Mouse (Mus musculus) midbrain, embryonic 12.5 days (tissue): ENCODE data around the gene Gtpbp10. TPM values are rescaled to one million over a fixed set of nuclear protein-coding genes. Genes with fewer than 3 reads are reported as not detected.

Experiments used
- ATAC-seq: fragments of 200-750 bp; cut with Nextera tagmentation; 2 replicates; pipeline ENCODE4 v1.8.0; 2017; ENCODE audit warnings: low read depth, moderate TSS enrichment, moderate library complexity; ENCODE audit not compliant: low FRiP score
- H3K27ac ChIP-seq: fragments of 300-500 bp; sonication (generic); replicated peaks from 2 replicates; pipeline ENCODE4 v1.5.1; 2016; ENCODE audit warnings: mild to moderate bottlenecking
- H3K27me3 ChIP-seq: fragments of 300-500 bp; sonication (generic); 2 replicates; pipeline ENCODE4 v1.6.1; 2016; ENCODE audit warnings: mild to moderate bottlenecking
- H3K36me3 ChIP-seq: fragments of 300-500 bp; sonication (generic); 2 replicates; pipeline ENCODE4 v1.6.1; 2016
- H3K4me1 ChIP-seq: fragments of 300-500 bp; sonication (generic); 2 replicates; pipeline ENCODE4 v1.6.1; 2016
- H3K4me2 ChIP-seq: fragments of 300-500 bp; sonication (generic); replicated peaks from 2 replicates; pipeline ENCODE4 v1.6.1; 2016; ENCODE audit warnings: mild to moderate bottlenecking, moderate library complexity
- H3K4me3 ChIP-seq: fragments of 300-500 bp; sonication (generic); 2 replicates; pipeline ENCODE4 v1.5.1; 2016; ENCODE audit warnings: mild to moderate bottlenecking
- H3K9ac ChIP-seq: fragments of 300-500 bp; sonication (generic); replicated peaks from 2 replicates; pipeline ENCODE4 v1.6.1; 2016; ENCODE audit warnings: mild to moderate bottlenecking, moderate library complexity
- H3K9me3 ChIP-seq: fragments of 300-500 bp; sonication (generic); 2 replicates; pipeline ENCODE4 v1.6.1; 2016; ENCODE audit warnings: mild to moderate bottlenecking
- WGBS: fragments of 180-500 bp; shearing (Covaris S2); methylation state at CpG from one replicate; pipeline ENCODE4 v1.1.7; 2016; 5-methylcytosine and 5-hydroxymethylcytosine counted together
- polyA plus RNA-seq: library from polyadenylated mRNA; unstranded; fragments of >200 nt; fragmentation: Nextera tagmentation; extraction: Ambion mirVana; gene quantifications from 2 replicates; pipeline ENCODE4 v1.2.1, GENCODE M21; 2016

The Gtpbp10 gene
- 33.2 and 33.6 TPM in 2 replicates for polyA plus RNA-seq

- Histone ChIP-seq H3K4me3 (peak within 1 kb of the TSS; percentile 76), H3K4me1 (peaks cover 12% of the 10 kb centered on the region), H3K4me2 (peak within 1 kb of the TSS; percentile 61), H3K27me3 (peaks cover 6% of the 10 kb centered on the region; the same call in 1 of the 2 replicates), H3K27ac (peak within 1 kb of the TSS; percentile 70), H3K36me3 (peaks cover 6% of the 10 kb centered on the region), H3K9me3 (no peaks in the 10 kb centered on the region), H3K9ac (peak within 1 kb of the TSS; percentile 76)
- under 1% methylated on average over 43 of the region's 43 CpGs for WGBS
- peak; percentile 99 for ATAC-seq
These were observed at the start of gene Gtpbp10 for GRCm38 (mm10) chr5:5559079-5559740. Gene Gtpbp10 (minus strand): TSS chr5:5559538.

GRCm38 (mm10) chr5:5587686-5588085 is 28.3 kb upstream of the Gtpbp10 start:
- no peak overlapping the region for H3K27ac ChIP-seq
- no peak overlapping the region for H3K4me3 ChIP-seq
- no peak overlapping the region for H3K4me2 ChIP-seq
- H3K9ac ChIP-seq: no peak overlapping the region
- no peaks in the 10 kb centered on the region for H3K4me1 ChIP-seq
- no peaks in the 10 kb centered on the region for H3K9me3 ChIP-seq
- no peak for ATAC-seq
- no peaks in the 10 kb centered on the region for H3K27me3 ChIP-seq
- 84% methylated on average over 3 of the region's 3 CpGs for WGBS
- H3K36me3 ChIP-seq: no peaks in the 10 kb centered on the region

GRCm38 (mm10) chr5:5573749-5574317 is 14.5 kb upstream of the Gtpbp10 start, which contains the start of gene Gm8773:
Gene Gm8773 (plus strand): TSS chr5:5573799.
- H3K27me3 ChIP-seq: peaks cover 10% of the 10 kb centered on the region
- no peak within 1 kb of the TSS for H3K27ac ChIP-seq
- ATAC-seq: peak; percentile 93
- peak within 1 kb of the TSS; percentile 72 for H3K4me2 ChIP-seq
- H3K36me3 ChIP-seq: no peaks in the 10 kb centered on the region
- H3K9me3 ChIP-seq: no peaks in the 10 kb centered on the region
- H3K9ac ChIP-seq: peak within 1 kb of the TSS; percentile 74
- H3K4me3 ChIP-seq: peak within 1 kb of the TSS; percentile 50
- WGBS: 1% methylated on average over 24 of the region's 24 CpGs
- no peaks in the 10 kb centered on the region for H3K4me1 ChIP-seq

DNA sequence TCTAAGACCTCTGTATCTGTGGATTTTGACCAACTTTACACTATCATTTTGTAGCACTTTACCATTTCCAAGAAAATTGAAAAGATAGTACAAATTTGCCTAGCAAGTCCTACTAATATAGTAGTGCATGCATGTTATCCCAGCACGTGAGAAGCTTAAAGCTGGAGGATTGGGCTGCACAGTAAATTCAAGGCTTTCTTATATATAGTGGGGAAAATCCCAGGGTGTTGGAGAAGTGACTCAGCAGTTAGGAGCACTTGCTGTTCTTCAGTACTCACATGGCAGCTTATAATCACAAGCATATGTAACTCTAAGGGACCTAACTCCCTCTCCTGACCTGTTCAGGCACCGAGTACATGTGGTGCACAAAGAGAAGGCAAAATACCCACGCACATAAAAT is 3.1 kb upstream of the Gtpbp10 start:
- WGBS: 77% methylated on average over 3 of the region's 3 CpGs
- Histone ChIP-seq H3K27ac (no peak overlapping the region), H3K9ac (no peak overlapping the region), H3K27me3 (peaks cover 6% of the 10 kb centered on the region; the same call in 1 of the 2 replicates), H3K36me3 (no peaks in the 10 kb centered on the region), H3K4me2 (no peak overlapping the region), H3K4me3 (no peak overlapping the region), H3K9me3 (no peaks in the 10 kb centered on the region), H3K4me1 (peaks cover 12% of the 10 kb centered on the region)
- no peak for ATAC-seq

DNA sequence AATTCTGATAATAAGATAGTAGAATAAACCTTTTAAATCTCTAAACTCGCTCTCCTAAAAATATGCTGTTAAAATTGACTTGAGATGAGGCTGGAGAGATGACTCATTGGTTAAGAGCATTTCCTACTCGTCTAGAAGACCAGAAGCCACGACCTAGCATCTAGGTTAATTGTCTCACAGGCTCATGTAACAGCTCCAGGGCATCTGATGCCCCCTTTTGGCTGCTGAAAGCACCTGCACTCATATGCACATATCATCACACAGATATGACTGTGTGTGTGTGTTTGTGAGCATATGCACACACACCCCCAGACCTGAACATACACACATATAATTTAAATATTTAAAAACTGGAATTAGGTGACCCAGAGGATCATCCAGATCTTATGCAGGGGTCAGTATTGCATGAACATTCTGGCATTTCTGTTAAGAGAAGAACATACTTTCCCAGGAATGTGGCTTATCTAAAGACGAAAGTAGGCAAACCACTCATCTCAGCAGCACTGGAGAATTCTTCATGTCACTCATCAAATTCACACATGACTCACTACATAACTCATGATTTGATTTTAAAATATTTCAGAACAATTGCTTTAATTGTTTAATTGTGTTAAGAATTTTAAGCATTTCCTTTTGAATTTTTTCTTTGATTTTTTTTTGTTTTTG is 1.8 kb upstream of the Gtpbp10 start:
- ATAC-seq: no peak
- H3K36me3 ChIP-seq: no peaks in the 10 kb centered on the region
- peaks cover 12% of the 10 kb centered on the region for H3K4me1 ChIP-seq
- no peaks in the 10 kb centered on the region for H3K9me3 ChIP-seq
- no peak overlapping the region for H3K4me3 ChIP-seq
- H3K27me3 ChIP-seq: peaks cover 6% of the 10 kb centered on the region; the same call in 1 of the 2 replicates
- H3K27ac ChIP-seq: no peak overlapping the region
- 76% methylated on average over 4 of the region's 4 CpGs for WGBS
- H3K9ac ChIP-seq: no peak overlapping the region
- no peak overlapping the region for H3K4me2 ChIP-seq

GRCm38 (mm10) chr5:5559798-5560197 is 460 bp upstream of the Gtpbp10 start:
- Histone ChIP-seq H3K27me3 (peaks cover 6% of the 10 kb centered on the region; the same call in 1 of the 2 replicates), H3K4me3 (peak overlapping the region; percentile 76), H3K9ac (peak overlapping the region; percentile 76), H3K9me3 (no peaks in the 10 kb centered on the region), H3K4me2 (peak overlapping the region; percentile 61), H3K27ac (peak overlapping the region; percentile 70), H3K4me1 (peaks cover 12% of the 10 kb centered on the region), H3K36me3 (peaks cover under 1% of the 10 kb centered on the region)
- 48% methylated on average over 8 of the region's 8 CpGs for WGBS
- ATAC-seq: no peak

DNA sequence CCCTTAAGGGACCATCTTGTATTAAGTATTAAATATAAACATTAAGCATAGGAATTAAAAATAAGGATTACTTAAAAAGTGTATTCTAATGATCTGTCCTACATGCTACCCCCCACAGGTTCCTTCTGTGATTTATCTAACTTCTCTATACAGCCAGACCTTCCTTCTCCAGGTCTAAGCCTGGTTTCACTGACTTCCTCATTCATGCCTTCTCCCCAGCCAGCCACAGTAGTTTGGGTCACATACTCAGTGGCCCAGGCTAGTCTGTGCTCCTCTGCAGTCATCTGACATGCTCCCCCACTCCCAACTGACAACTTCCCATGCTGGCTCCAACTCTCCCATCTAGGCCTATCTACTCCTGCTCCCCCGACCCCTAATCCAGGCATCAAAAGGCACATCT is 8.2 kb downstream of the Gtpbp10 start:
- WGBS: 86% methylated on average over 1 of the region's 1 CpGs
- no peak overlapping the region for H3K27ac ChIP-seq
- H3K9me3 ChIP-seq: 0 out of 2 replicates have a peak, but pooled peaks cover 3% of the 10 kb centered on the region
- no peak for ATAC-seq
- H3K4me1 ChIP-seq: no peaks in the 10 kb centered on the region
- H3K9ac ChIP-seq: no peak overlapping the region
- no peak overlapping the region for H3K4me2 ChIP-seq
- no peaks in the 10 kb centered on the region for H3K27me3 ChIP-seq
- peaks cover 50% of the 10 kb centered on the region for H3K36me3 ChIP-seq
- H3K4me3 ChIP-seq: no peak overlapping the region

DNA sequence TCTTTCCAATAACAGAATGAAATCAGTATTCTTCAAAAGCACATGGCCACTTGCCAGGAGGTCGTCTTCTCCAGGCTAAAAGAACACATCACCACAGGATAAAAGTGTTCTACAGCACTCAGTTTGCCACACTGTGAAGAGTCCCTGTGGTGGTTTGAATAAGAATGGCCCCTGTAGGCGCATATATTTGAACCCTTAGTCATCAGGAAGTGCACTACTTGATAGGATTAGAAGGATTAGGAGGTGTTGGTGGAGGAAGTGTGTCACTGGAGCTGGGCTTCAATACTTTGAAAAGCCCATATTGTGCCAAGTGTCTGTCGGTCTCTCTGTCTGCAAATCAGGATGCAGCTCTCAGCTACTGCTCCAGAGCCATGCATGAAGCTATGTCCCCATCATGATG is 19.0 kb downstream of the Gtpbp10 start:
- no peak overlapping the region for H3K9ac ChIP-seq
- peaks cover 46% of the 10 kb centered on the region for H3K36me3 ChIP-seq
- no peaks in the 10 kb centered on the region for H3K4me1 ChIP-seq
- H3K27me3 ChIP-seq: no peaks in the 10 kb centered on the region
- H3K9me3 ChIP-seq: no peaks in the 10 kb centered on the region
- WGBS: 34% methylated on average over 3 of the region's 3 CpGs
- no peak overlapping the region for H3K4me3 ChIP-seq
- H3K4me2 ChIP-seq: no peak overlapping the region
- no peak for ATAC-seq
- no peak overlapping the region for H3K27ac ChIP-seq

- ATAC-seq: no peak
- Histone ChIP-seq H3K36me3 (peaks cover 46% of the 10 kb centered on the region), H3K27ac (no peak overlapping the region)
These were observed 19.6 kb downstream of the Gtpbp10 start for GRCm38 (mm10) chr5:5539771-5540170.

DNA sequence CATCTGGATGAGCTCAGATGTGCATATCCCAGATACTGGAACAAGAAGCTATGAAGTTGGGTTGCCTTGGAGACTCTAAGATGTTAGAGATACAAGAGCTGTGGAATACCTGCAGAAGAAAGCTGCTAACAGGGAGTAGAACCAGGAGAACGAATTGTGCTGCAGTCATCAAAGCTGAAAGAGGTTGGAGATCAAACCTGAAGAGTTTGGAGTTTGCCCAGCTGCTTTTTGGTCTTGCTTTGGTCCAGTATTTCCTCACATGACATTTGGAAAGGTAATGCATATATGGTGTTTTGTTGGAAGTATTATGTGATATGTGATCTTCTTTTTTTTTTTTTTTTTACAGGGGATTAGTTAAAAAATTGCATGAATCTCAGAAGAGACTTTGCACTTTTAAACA is 23.2 kb downstream of the Gtpbp10 start:
- no peak for ATAC-seq
- no peaks in the 10 kb centered on the region for H3K27me3 ChIP-seq
- H3K9ac ChIP-seq: no peak overlapping the region
- H3K36me3 ChIP-seq: peaks cover 22% of the 10 kb centered on the region
- H3K4me3 ChIP-seq: no peak overlapping the region
- WGBS: 96% methylated on average over 1 of the region's 1 CpGs
- H3K4me1 ChIP-seq: no peaks in the 10 kb centered on the region
- H3K27ac ChIP-seq: no peak overlapping the region
- no peaks in the 10 kb centered on the region for H3K9me3 ChIP-seq
- no peak overlapping the region for H3K4me2 ChIP-seq

More at GRCm38 (mm10) chr5:5539771-5540170, 19.6 kb downstream of the Gtpbp10 start:
- H3K9me3 ChIP-seq: no peaks in the 10 kb centered on the region
- WGBS: 69% methylated on average over 3 of the region's 3 CpGs
- no peaks in the 10 kb centered on the region for H3K27me3 ChIP-seq
- H3K4me1 ChIP-seq: no peaks in the 10 kb centered on the region
- H3K9ac ChIP-seq: no peak overlapping the region
- H3K4me2 ChIP-seq: no peak overlapping the region
- H3K4me3 ChIP-seq: no peak overlapping the region

- H3K4me2 ChIP-seq: no peak overlapping the region
- H3K9ac ChIP-seq: no peak overlapping the region
- H3K4me1 ChIP-seq: no peaks in the 10 kb centered on the region
- no peaks in the 10 kb centered on the region for H3K27me3 ChIP-seq
- H3K36me3 ChIP-seq: peaks cover 8% of the 10 kb centered on the region
- 95% methylated on average over 3 of the region's 3 CpGs for WGBS
- H3K9me3 ChIP-seq: no peaks in the 10 kb centered on the region
- no peak for ATAC-seq
- no peak overlapping the region for H3K4me3 ChIP-seq
- no peak overlapping the region for H3K27ac ChIP-seq
These were observed 25.5 kb downstream of the Gtpbp10 start for GRCm38 (mm10) chr5:5533656-5534420.
